Mouse (Mus musculus) heart, postnatal 0 days (tissue): ENCODE results near the gene Tfip11. TPM values are rescaled to one million over a fixed set of nuclear protein-coding genes. Genes with fewer than 3 reads are reported as not detected.

Source experiments
- ATAC-seq: fragments of 200-750 bp; cut with Nextera tagmentation; 2 replicates; pipeline ENCODE4 v1.8.0; 2017; ENCODE audit warnings: low read depth, moderate number of reproducible peaks, moderate library complexity; ENCODE audit not compliant: insufficient read depth
- DNase-seq: peaks from one replicate; pipeline ENCODE4 v3.0.0-alpha.2; 2016; ENCODE audit warnings: low spot score
- H3K27ac ChIP-seq: fragments of 300-500 bp; sonication (generic); 2 replicates; pipeline ENCODE4 v1.5.1; 2014; ENCODE audit warnings: low read depth, mild to moderate bottlenecking
- H3K27me3 ChIP-seq: fragments of 300-500 bp; sonication (generic); 2 replicates; pipeline ENCODE4 v1.6.1; 2014; ENCODE audit warnings: low read length, mixed read lengths; ENCODE audit not compliant: control insufficient read depth, insufficient read depth
- H3K36me3 ChIP-seq: fragments of 300-500 bp; sonication (generic); replicated peaks from 2 replicates; pipeline ENCODE4 v1.6.1; 2014; ENCODE audit warnings: low read length, mixed read lengths; ENCODE audit not compliant: control insufficient read depth, insufficient read depth
- H3K4me1 ChIP-seq: fragments of 300-500 bp; sonication (generic); 2 replicates; pipeline ENCODE4 v1.6.1; 2014; ENCODE audit warnings: antibody characterized with exemption; ENCODE audit not compliant: control insufficient read depth, insufficient read depth
- H3K4me2 ChIP-seq: fragments of 300-500 bp; sonication (generic); 2 replicates; pipeline ENCODE4 v1.6.1; 2014; ENCODE audit warnings: low read depth, mild to moderate bottlenecking, low read length, moderate library complexity
- H3K4me3 ChIP-seq: fragments of 300-500 bp; sonication (generic); 2 replicates; pipeline ENCODE4 v1.5.1; 2014; ENCODE audit warnings: low read depth, low read length
- H3K9ac ChIP-seq: fragments of 300-500 bp; sonication (generic); replicated peaks from 2 replicates; pipeline ENCODE4 v1.6.1; 2014; ENCODE audit warnings: low read depth, low read length, mixed read lengths
- H3K9me3 ChIP-seq: fragments of 300-500 bp; sonication (generic); replicated peaks from 2 replicates; pipeline ENCODE4 v1.6.1; 2016; ENCODE audit warnings: low read length; ENCODE audit not compliant: control insufficient read depth
- CTCF ChIP-seq: IDR thresholded peaks from 2 replicates; pipeline ENCODE4 v1.5.1; 2016; ENCODE audit warnings: antibody characterized with exemption, control low read depth, low read depth
- EP300 ChIP-seq: IDR thresholded peaks from 2 replicates; pipeline ENCODE4 v1.6.1; 2016; ENCODE audit warnings: antibody characterized with exemption, low read depth
- WGBS: fragments of 180-500 bp; shearing (Covaris S2); extraction: QIAGEN DNeasy Blood & Tissue Kit; methylation state at CpG from one replicate; pipeline ENCODE4 v1.1.7; 2014; 5-methylcytosine and 5-hydroxymethylcytosine counted together
- polyA plus RNA-seq: library from polyadenylated mRNA; unstranded; fragments of >200 nt; fragmentation: Nextera tagmentation; extraction: Ambion mirVana; gene quantifications from 2 replicates; pipeline ENCODE4 v1.2.1, GENCODE M21; 2015
- total RNA-seq: library from RNA; depleted of rRNA; stranded (reverse); fragments of >200 nt; gene quantifications from 2 replicates; pipeline ENCODE4 v1.2.3, GENCODE M21; 2014; ENCODE audit warnings: low replicate concordance

Tfip11 gene
- total and polyA plus RNA-seq, 2 experiments from 2014 or later = 6.5 to 11.7 TPM

GRCm38 (mm10) chr5:112296404-112297181 is 29.6 kb upstream of the Tfip11 start:
- Histone ChIP-seq H3K4me2 (no peak overlapping the region), H3K4me3 (no peak overlapping the region), H3K27ac (peak overlapping the region; percentile 60), H3K36me3 (no peaks in the 10 kb centered on the region; the same call in 1 of the 2 replicates), H3K27me3 (no peaks in the 10 kb centered on the region), H3K4me1 (peaks cover 27% of the 10 kb centered on the region; the same call in 1 of the 2 replicates), H3K9me3 (no peaks in the 10 kb centered on the region), H3K9ac (no peak overlapping the region)
- WGBS = 27% methylated on average over 6 of the region's 6 CpGs
- no peak for TF ChIP-seq EP300
- TF ChIP-seq CTCF = no peak
- ATAC-seq (peak; percentile 16; the same call in 1 of the 2 replicates), DNase-seq (peak; percentile 28)

- H3K4me1 ChIP-seq = peaks cover 27% of the 10 kb centered on the region; the same call in 1 of the 2 replicates
- H3K9me3 ChIP-seq = no peaks in the 10 kb centered on the region
- WGBS = 49% methylated on average over 2 of the region's 2 CpGs
- H3K27ac ChIP-seq = peak overlapping the region; percentile 60
- TF ChIP-seq EP300 (no peak), CTCF (no peak)
- no peaks in the 10 kb centered on the region; the same call in 1 of the 2 replicates for H3K36me3 ChIP-seq
- no peak overlapping the region for H3K9ac ChIP-seq
- no peak overlapping the region for H3K4me2 ChIP-seq
- no peak overlapping the region for H3K4me3 ChIP-seq
- no peak for DNase-seq
- ATAC-seq = no peak
- no peaks in the 10 kb centered on the region for H3K27me3 ChIP-seq
Measured at GRCm38 (mm10) chr5:112297257-112297656, 28.9 kb upstream of the Tfip11 start.

GRCm38 (mm10) chr5:112298226-112298988 is 27.8 kb upstream of the Tfip11 start:
- TF ChIP-seq EP300 = peak; percentile 82; the same call in 1 of the 2 replicates
- TF ChIP-seq CTCF = no peak
- ATAC-seq = peak; percentile 73
- 69% methylated on average over 12 of the region's 12 CpGs for WGBS
- H3K4me2 ChIP-seq = no peak overlapping the region
- no peak overlapping the region for H3K9ac ChIP-seq
- no peaks in the 10 kb centered on the region; the same call in 1 of the 2 replicates for H3K36me3 ChIP-seq
- no peaks in the 10 kb centered on the region for H3K27me3 ChIP-seq
- peak overlapping the region; percentile 60 for H3K27ac ChIP-seq
- peaks cover 26% of the 10 kb centered on the region; the same call in 1 of the 2 replicates for H3K4me1 ChIP-seq
- peak; percentile 63 for DNase-seq
- H3K4me3 ChIP-seq = no peak overlapping the region
- H3K9me3 ChIP-seq = no peaks in the 10 kb centered on the region

- Histone ChIP-seq H3K4me1 (peaks cover 24% of the 10 kb centered on the region; the same call in 1 of the 2 replicates), H3K9me3 (no peaks in the 10 kb centered on the region), H3K36me3 (no peaks in the 10 kb centered on the region; the same call in 1 of the 2 replicates), H3K9ac (no peak overlapping the region), H3K27ac (peak overlapping the region; percentile 60), H3K27me3 (no peaks in the 10 kb centered on the region), H3K4me3 (no peak overlapping the region), H3K4me2 (no peak overlapping the region)
- ATAC-seq = no peak
- TF ChIP-seq CTCF (no peak), EP300 (no peak)
- WGBS = 78% methylated on average over 4 of the region's 4 CpGs
- no peak for DNase-seq
Measured at GRCm38 (mm10) chr5:112299399-112299798, 26.8 kb upstream of the Tfip11 start.

- no peak overlapping the region for H3K4me2 ChIP-seq
- no peak for TF ChIP-seq EP300
- TF ChIP-seq CTCF = no peak
- 86% methylated on average over 2 of the region's 2 CpGs for WGBS
- H3K27ac ChIP-seq = no peak overlapping the region
- no peak for DNase-seq
- no peak for ATAC-seq
- H3K27me3 ChIP-seq = no peaks in the 10 kb centered on the region
- peaks cover 18% of the 10 kb centered on the region; the same call in 1 of the 2 replicates for H3K4me1 ChIP-seq
- no peaks in the 10 kb centered on the region for H3K9me3 ChIP-seq
- no peak overlapping the region for H3K9ac ChIP-seq
- no peak overlapping the region for H3K4me3 ChIP-seq
- H3K36me3 ChIP-seq = peaks cover 2% of the 10 kb centered on the region; the same call in 1 of the 2 replicates
Measured at GRCm38 (mm10) chr5:112300112-112300511, 26.0 kb upstream of the Tfip11 start.
